Mouse (Mus musculus): ENCODE measurements at regions not wholly inside any gene's neighbourhood (a gene's known extent, or its start where the extent isn't known, plus 50 kb on each side); places are given as distances from the start of the nearest gene placed in this dataset.

- ATAC-seq, result no peak
- Histone ChIP-seq H3K36me3 (ENCODE audit: control insufficient read depth, insufficient read depth, low read length) (no peaks in the 10 kb centered on the region), H3K27ac (ENCODE audit: low read length) (no peak overlapping the region), H3K4me3 (ENCODE audit: low read length) (no peak overlapping the region), H3K4me1 (ENCODE audit: control insufficient read depth, insufficient read depth, low read length) (no peaks in the 10 kb centered on the region), H3K4me2 (ENCODE audit: low read depth, low read length) (no peak overlapping the region), H3K9me3 (ENCODE audit: control insufficient read depth, low read length) (no peaks in the 10 kb centered on the region), H3K27me3 (replicated peaks; ENCODE audit: control insufficient read depth, insufficient read depth, low read length) (no peaks in the 10 kb centered on the region), H3K9ac (ENCODE audit: low read depth, low read length) (no peak overlapping the region)
- WGBS, result 76% methylated on average over 2 of the region's 2 CpGs
These were observed 1406.3 kb upstream of the Lrrc6 start for GRCm38 (mm10) chr15:67907034-67907433.

GRCm38 (mm10) chr15:67905279-67905678 is 1404.6 kb upstream of the Lrrc6 start:
- Histone ChIP-seq H3K36me3 (ENCODE audit: control insufficient read depth, insufficient read depth, low read length) (no peaks in the 10 kb centered on the region), H3K9me3 (ENCODE audit: control insufficient read depth, low read length) (no peaks in the 10 kb centered on the region), H3K27me3 (replicated peaks; ENCODE audit: control insufficient read depth, insufficient read depth, low read length) (no peaks in the 10 kb centered on the region), H3K27ac (ENCODE audit: low read length) (no peak overlapping the region), H3K4me3 (ENCODE audit: low read length) (no peak overlapping the region), H3K4me2 (ENCODE audit: low read depth, low read length) (no peak overlapping the region), H3K4me1 (ENCODE audit: control insufficient read depth, insufficient read depth, low read length) (no peaks in the 10 kb centered on the region), H3K9ac (ENCODE audit: low read depth, low read length) (no peak overlapping the region)
- ATAC-seq, result no peak
- WGBS, result 71% methylated on average over 1 of the region's 1 CpGs

GRCm38 (mm10) chr15:67904646-67905045 is 1403.9 kb upstream of the Lrrc6 start:
- no peaks in the 10 kb centered on the region for H3K27me3 ChIP-seq (replicated peaks; ENCODE audit: control insufficient read depth, insufficient read depth, low read length)
- ATAC-seq, result no peak

GRCm38 (mm10) chr15:67902982-67903381 is 1402.3 kb upstream of the Lrrc6 start:
- WGBS, result 93% methylated on average over 2 of the region's 2 CpGs
- Histone ChIP-seq H3K4me1 (ENCODE audit: control insufficient read depth, insufficient read depth, low read length) (no peaks in the 10 kb centered on the region), H3K27me3 (replicated peaks; ENCODE audit: control insufficient read depth, insufficient read depth, low read length) (no peaks in the 10 kb centered on the region), H3K9ac (ENCODE audit: low read depth, low read length) (no peak overlapping the region), H3K36me3 (ENCODE audit: control insufficient read depth, insufficient read depth, low read length) (no peaks in the 10 kb centered on the region), H3K4me3 (ENCODE audit: low read length) (no peak overlapping the region), H3K4me2 (ENCODE audit: low read depth, low read length) (no peak overlapping the region), H3K9me3 (ENCODE audit: control insufficient read depth, low read length) (no peaks in the 10 kb centered on the region), H3K27ac (ENCODE audit: low read length) (no peak overlapping the region)
- ATAC-seq, result no peak

More at GRCm38 (mm10) chr15:67904646-67905045, 1403.9 kb upstream of the Lrrc6 start:
- no peak overlapping the region for H3K4me3 ChIP-seq (ENCODE audit: low read length)
- H3K9me3 ChIP-seq (ENCODE audit: control insufficient read depth, low read length), result no peaks in the 10 kb centered on the region
- H3K9ac ChIP-seq (ENCODE audit: low read depth, low read length), result no peak overlapping the region
- no peaks in the 10 kb centered on the region for H3K36me3 ChIP-seq (ENCODE audit: control insufficient read depth, insufficient read depth, low read length)
- H3K27ac ChIP-seq (ENCODE audit: low read length), result no peak overlapping the region
- no peaks in the 10 kb centered on the region for H3K4me1 ChIP-seq (ENCODE audit: control insufficient read depth, insufficient read depth, low read length)
- H3K4me2 ChIP-seq (ENCODE audit: low read depth, low read length), result no peak overlapping the region

GRCm38 (mm10) chr15:67901191-67901601 is 1400.5 kb upstream of the Lrrc6 start:
- Histone ChIP-seq H3K9me3 (ENCODE audit: control insufficient read depth, low read length) (no peaks in the 10 kb centered on the region), H3K36me3 (ENCODE audit: control insufficient read depth, insufficient read depth, low read length) (no peaks in the 10 kb centered on the region), H3K4me2 (ENCODE audit: low read depth, low read length) (no peak overlapping the region), H3K27ac (ENCODE audit: low read length) (no peak overlapping the region), H3K9ac (ENCODE audit: low read depth, low read length) (no peak overlapping the region), H3K4me1 (ENCODE audit: control insufficient read depth, insufficient read depth, low read length) (no peaks in the 10 kb centered on the region), H3K4me3 (ENCODE audit: low read length) (no peak overlapping the region), H3K27me3 (replicated peaks; ENCODE audit: control insufficient read depth, insufficient read depth, low read length) (no peaks in the 10 kb centered on the region)
- 89% methylated on average over 7 of the region's 7 CpGs for WGBS
- no peak for ATAC-seq

- Histone ChIP-seq H3K27ac (ENCODE audit: low read length) (no peak overlapping the region), H3K4me3 (ENCODE audit: low read length) (no peak overlapping the region), H3K9ac (ENCODE audit: low read depth, low read length) (no peak overlapping the region), H3K4me1 (ENCODE audit: control insufficient read depth, insufficient read depth, low read length) (no peaks in the 10 kb centered on the region), H3K9me3 (ENCODE audit: control insufficient read depth, low read length) (no peaks in the 10 kb centered on the region), H3K36me3 (ENCODE audit: control insufficient read depth, insufficient read depth, low read length) (no peaks in the 10 kb centered on the region), H3K4me2 (ENCODE audit: low read depth, low read length) (no peak overlapping the region), H3K27me3 (replicated peaks; ENCODE audit: control insufficient read depth, insufficient read depth, low read length) (no peaks in the 10 kb centered on the region)
- 71% methylated on average over 6 of the region's 6 CpGs for WGBS
- no peak for ATAC-seq
These were observed 1399.1 kb upstream of the Lrrc6 start for GRCm38 (mm10) chr15:67899772-67900171.

- no peak overlapping the region for H3K4me2 ChIP-seq (ENCODE audit: low read depth, low read length)
These were observed 1398.3 kb upstream of the Lrrc6 start for GRCm38 (mm10) chr15:67898959-67899403.

GRCm38 (mm10) chr15:67892066-67892465 is 1391.4 kb upstream of the Lrrc6 start:
- 53% methylated on average over 3 of the region's 3 CpGs for WGBS
- no peak for ATAC-seq
- H3K9me3 ChIP-seq (ENCODE audit: control insufficient read depth, low read length), result no peaks in the 10 kb centered on the region

More at GRCm38 (mm10) chr15:67898959-67899403, 1398.3 kb upstream of the Lrrc6 start:
- ATAC-seq, result no peak
- H3K9me3 ChIP-seq (ENCODE audit: control insufficient read depth, low read length), result no peaks in the 10 kb centered on the region
- no peak overlapping the region for H3K9ac ChIP-seq (ENCODE audit: low read depth, low read length)
- no peaks in the 10 kb centered on the region for H3K36me3 ChIP-seq (ENCODE audit: control insufficient read depth, insufficient read depth, low read length)
- 65% methylated on average over 3 of the region's 3 CpGs for WGBS
- H3K4me3 ChIP-seq (ENCODE audit: low read length), result no peak overlapping the region
- no peak overlapping the region for H3K27ac ChIP-seq (ENCODE audit: low read length)
- no peaks in the 10 kb centered on the region for H3K27me3 ChIP-seq (replicated peaks; ENCODE audit: control insufficient read depth, insufficient read depth, low read length)
- H3K4me1 ChIP-seq (ENCODE audit: control insufficient read depth, insufficient read depth, low read length), result no peaks in the 10 kb centered on the region

GRCm38 (mm10) chr15:67890612-67891304 is 1390.0 kb upstream of the Lrrc6 start:
- Histone ChIP-seq H3K27me3 (replicated peaks; ENCODE audit: control insufficient read depth, insufficient read depth, low read length) (no peaks in the 10 kb centered on the region), H3K4me2 (ENCODE audit: low read depth, low read length) (no peak overlapping the region), H3K9me3 (ENCODE audit: control insufficient read depth, low read length) (no peaks in the 10 kb centered on the region), H3K9ac (ENCODE audit: low read depth, low read length) (no peak overlapping the region), H3K4me1 (ENCODE audit: control insufficient read depth, insufficient read depth, low read length) (no peaks in the 10 kb centered on the region), H3K27ac (ENCODE audit: low read length) (no peak overlapping the region), H3K4me3 (ENCODE audit: low read length) (no peak overlapping the region), H3K36me3 (ENCODE audit: control insufficient read depth, insufficient read depth, low read length) (no peaks in the 10 kb centered on the region)
- no peak for ATAC-seq
- WGBS, result 54% methylated on average over 3 of the region's 3 CpGs

More at GRCm38 (mm10) chr15:67892066-67892465, 1391.4 kb upstream of the Lrrc6 start:
- Histone ChIP-seq H3K27me3 (replicated peaks; ENCODE audit: control insufficient read depth, insufficient read depth, low read length) (no peaks in the 10 kb centered on the region), H3K27ac (ENCODE audit: low read length) (no peak overlapping the region), H3K4me2 (ENCODE audit: low read depth, low read length) (no peak overlapping the region), H3K4me3 (ENCODE audit: low read length) (no peak overlapping the region), H3K4me1 (ENCODE audit: control insufficient read depth, insufficient read depth, low read length) (no peaks in the 10 kb centered on the region), H3K9ac (ENCODE audit: low read depth, low read length) (no peak overlapping the region), H3K36me3 (ENCODE audit: control insufficient read depth, insufficient read depth, low read length) (no peaks in the 10 kb centered on the region)

- no peaks in the 10 kb centered on the region for H3K4me1 ChIP-seq (ENCODE audit: control insufficient read depth, insufficient read depth, low read length)
- H3K27ac ChIP-seq (ENCODE audit: low read length), result no peak overlapping the region
- ATAC-seq, result no peak
- H3K4me3 ChIP-seq (ENCODE audit: low read length), result no peak overlapping the region
- no peaks in the 10 kb centered on the region for H3K36me3 ChIP-seq (ENCODE audit: control insufficient read depth, insufficient read depth, low read length)
- H3K27me3 ChIP-seq (replicated peaks; ENCODE audit: control insufficient read depth, insufficient read depth, low read length), result no peaks in the 10 kb centered on the region
- no peaks in the 10 kb centered on the region for H3K9me3 ChIP-seq (ENCODE audit: control insufficient read depth, low read length)
- no peak overlapping the region for H3K4me2 ChIP-seq (ENCODE audit: low read depth, low read length)
- no peak overlapping the region for H3K9ac ChIP-seq (ENCODE audit: low read depth, low read length)
These were observed 1387.8 kb upstream of the Lrrc6 start for GRCm38 (mm10) chr15:67888548-67888947.
